Mouse (Mus musculus) heart, embryonic 16.5 days (tissue): ENCODE measurements around the gene Efna2. TPM values are rescaled to one million over a fixed set of nuclear protein-coding genes. Genes with fewer than 3 reads are reported as not detected.

ENCODE experiments used
- ATAC-seq: fragments of 200-750 bp; cut with Nextera tagmentation; replicated peaks from 2 replicates; pipeline ENCODE4 v1.8.0; 2017; ENCODE audit warnings: moderate number of reproducible peaks; ENCODE audit not compliant: insufficient read depth, low FRiP score; ENCODE audit errors: extremely low read depth
- H3K27ac ChIP-seq: fragments of 300-500 bp; sonication (generic); 2 replicates; pipeline ENCODE4 v1.5.1; 2014; ENCODE audit warnings: mild to moderate bottlenecking, low read length, control low read depth, moderate library complexity
- H3K27me3 ChIP-seq: fragments of 300-500 bp; sonication (generic); 2 replicates; pipeline ENCODE4 v1.6.1; 2014; ENCODE audit warnings: low read length, mixed read lengths; ENCODE audit not compliant: control insufficient read depth, insufficient read depth
- H3K36me3 ChIP-seq: fragments of 300-500 bp; sonication (generic); 2 replicates; pipeline ENCODE4 v1.6.1; 2014; ENCODE audit not compliant: control insufficient read depth, insufficient read depth
- H3K4me1 ChIP-seq: fragments of 300-500 bp; sonication (generic); 2 replicates; pipeline ENCODE4 v1.6.1; 2014; ENCODE audit warnings: low read length, mixed read lengths; ENCODE audit not compliant: control insufficient read depth, insufficient read depth
- H3K4me2 ChIP-seq: fragments of 300-500 bp; sonication (generic); 2 replicates; pipeline ENCODE4 v1.6.1; 2014; ENCODE audit warnings: low read depth, mild to moderate bottlenecking, control low read depth, low read length
- H3K4me3 ChIP-seq: fragments of 300-500 bp; sonication (generic); 2 replicates; pipeline ENCODE4 v1.5.1; 2014; ENCODE audit warnings: mild to moderate bottlenecking, control low read depth, low read length
- H3K9ac ChIP-seq: fragments of 300-500 bp; sonication (generic); 2 replicates; pipeline ENCODE4 v1.6.1; 2014; ENCODE audit warnings: low read length, control low read depth
- H3K9me3 ChIP-seq: fragments of 300-500 bp; sonication (generic); replicated peaks from 2 replicates; pipeline ENCODE4 v1.6.1; 2016; ENCODE audit warnings: low read length; ENCODE audit not compliant: control insufficient read depth
- WGBS: fragments of 180-500 bp; shearing (Covaris S2); extraction: QIAGEN DNeasy Blood & Tissue Kit; methylation state at CpG from one replicate; pipeline ENCODE4 v1.1.7; 2014; 5-methylcytosine and 5-hydroxymethylcytosine counted together
- polyA plus RNA-seq: library from polyadenylated mRNA; unstranded; fragments of >200 nt; fragmentation: Nextera tagmentation; extraction: Ambion mirVana; gene quantifications from 2 replicates; pipeline ENCODE4 v1.2.1, GENCODE M21; 2015

Efna2 gene
- polyA plus RNA-seq, 1 experiment from 2014 or later: 6.0 TPM

- Histone ChIP-seq H3K27ac (no peak overlapping the region), H3K4me2 (no peak overlapping the region), H3K36me3 (peaks cover 25% of the 10 kb centered on the region), H3K4me3 (no peak overlapping the region), H3K4me1 (peaks cover 12% of the 10 kb centered on the region), H3K9ac (no peak overlapping the region), H3K27me3 (no peaks in the 10 kb centered on the region), H3K9me3 (no peaks in the 10 kb centered on the region)
- ATAC-seq: no peak
- 41% methylated on average over 2 of the region's 2 CpGs for WGBS
Measured at GRCm38 (mm10) chr10:80174705-80175104, 4.6 kb upstream of the Efna2 start.

- WGBS: 26% methylated on average over 4 of the region's 4 CpGs
Measured at GRCm38 (mm10) chr10:80175536-80176269, 3.6 kb upstream of the Efna2 start.

GRCm38 (mm10) chr10:80176270-80176834 is 2.9 kb upstream of the Efna2 start:
- Histone ChIP-seq H3K4me3 (no peak overlapping the region), H3K27me3 (no peaks in the 10 kb centered on the region; the same call in 1 of the 2 replicates), H3K36me3 (peaks cover 9% of the 10 kb centered on the region), H3K9ac (no peak overlapping the region), H3K4me1 (peaks cover 17% of the 10 kb centered on the region), H3K4me2 (no peak overlapping the region), H3K27ac (no peak overlapping the region), H3K9me3 (no peaks in the 10 kb centered on the region)
- WGBS: 80% methylated on average over 5 of the region's 5 CpGs
- no peak for ATAC-seq

More at GRCm38 (mm10) chr10:80175536-80176269, 3.6 kb upstream of the Efna2 start:
- H3K4me2 ChIP-seq: no peak overlapping the region
- no peak overlapping the region for H3K9ac ChIP-seq
- no peak overlapping the region for H3K27ac ChIP-seq
- peaks cover 17% of the 10 kb centered on the region for H3K4me1 ChIP-seq
- no peak overlapping the region for H3K4me3 ChIP-seq
- peaks cover 15% of the 10 kb centered on the region for H3K36me3 ChIP-seq
- no peaks in the 10 kb centered on the region for H3K9me3 ChIP-seq
- H3K27me3 ChIP-seq: no peaks in the 10 kb centered on the region; the same call in 1 of the 2 replicates
- no peak for ATAC-seq

GRCm38 (mm10) chr10:80177441-80178279 is 1.6 kb upstream of the Efna2 start:
- Histone ChIP-seq H3K36me3 (no peaks in the 10 kb centered on the region), H3K9ac (0 out of 2 replicates have a peak overlapping the region, but pooled peaks have one; percentile 2), H3K4me3 (no peak overlapping the region), H3K9me3 (no peaks in the 10 kb centered on the region), H3K27ac (no peak overlapping the region), H3K27me3 (no peaks in the 10 kb centered on the region; the same call in 1 of the 2 replicates), H3K4me2 (no peak overlapping the region), H3K4me1 (peaks cover 11% of the 10 kb centered on the region)
- ATAC-seq: no peak
- WGBS: 55% methylated on average over 7 of the region's 7 CpGs

GRCm38 (mm10) chr10:80180288-80180687 is 1.0 kb downstream of the Efna2 start:
- H3K4me2 ChIP-seq: peak overlapping the region; percentile 78
- no peaks in the 10 kb centered on the region; the same call in 1 of the 2 replicates for H3K27me3 ChIP-seq
- peak overlapping the region; percentile 88 for H3K9ac ChIP-seq
- peak overlapping the region; percentile 74 for H3K4me3 ChIP-seq
- 55% methylated on average over 6 of the region's 6 CpGs for WGBS
- no peaks in the 10 kb centered on the region for H3K9me3 ChIP-seq
- H3K4me1 ChIP-seq: peaks cover 9% of the 10 kb centered on the region
- no peak for ATAC-seq
- H3K36me3 ChIP-seq: no peaks in the 10 kb centered on the region
- no peak overlapping the region for H3K27ac ChIP-seq

- Histone ChIP-seq H3K9me3 (no peaks in the 10 kb centered on the region), H3K36me3 (no peaks in the 10 kb centered on the region), H3K4me1 (peaks cover 9% of the 10 kb centered on the region), H3K9ac (no peak overlapping the region), H3K4me2 (no peak overlapping the region), H3K27ac (no peak overlapping the region), H3K27me3 (peaks cover 2% of the 10 kb centered on the region), H3K4me3 (no peak overlapping the region)
- 61% methylated on average over 5 of the region's 5 CpGs for WGBS
- no peak for ATAC-seq
Measured at GRCm38 (mm10) chr10:80180823-80181222, 1.5 kb downstream of the Efna2 start.

- no peak overlapping the region for H3K27ac ChIP-seq
- H3K4me1 ChIP-seq: peaks cover 8% of the 10 kb centered on the region
- WGBS: 85% methylated on average over 7 of the region's 7 CpGs
- no peak overlapping the region for H3K4me3 ChIP-seq
- H3K9me3 ChIP-seq: no peaks in the 10 kb centered on the region
- peaks cover 3% of the 10 kb centered on the region for H3K27me3 ChIP-seq
- H3K36me3 ChIP-seq: no peaks in the 10 kb centered on the region
- H3K4me2 ChIP-seq: no peak overlapping the region
- H3K9ac ChIP-seq: no peak overlapping the region
- ATAC-seq: no peak
Measured at GRCm38 (mm10) chr10:80182547-80182946, 3.3 kb downstream of the Efna2 start.

- H3K27me3 ChIP-seq: peaks cover 19% of the 10 kb centered on the region
Measured at GRCm38 (mm10) chr10:80186649-80187048, 7.4 kb downstream of the Efna2 start.

More at GRCm38 (mm10) chr10:80186649-80187048, 7.4 kb downstream of the Efna2 start:
- H3K4me1 ChIP-seq: peaks cover 3% of the 10 kb centered on the region; the same call in 1 of the 2 replicates
- ATAC-seq: no peak
- no peaks in the 10 kb centered on the region for H3K36me3 ChIP-seq
- H3K4me2 ChIP-seq: no peak overlapping the region
- no peak overlapping the region for H3K4me3 ChIP-seq
- no peaks in the 10 kb centered on the region for H3K9me3 ChIP-seq
- H3K27ac ChIP-seq: no peak overlapping the region
- no peak overlapping the region for H3K9ac ChIP-seq
- WGBS: 49% methylated on average over 27 of the region's 27 CpGs
